Mouse (Mus musculus): ENCODE data around the gene Mroh2a. TPM values are rescaled to one million over a fixed set of nuclear protein-coding genes. Genes with fewer than 3 reads are reported as not detected.

Mroh2a gene
- 1.4 TPM in 2 replicates for polyA plus RNA-seq (2014; fragmentation: Nextera tagmentation; extraction: Ambion mirVana)

DNA sequence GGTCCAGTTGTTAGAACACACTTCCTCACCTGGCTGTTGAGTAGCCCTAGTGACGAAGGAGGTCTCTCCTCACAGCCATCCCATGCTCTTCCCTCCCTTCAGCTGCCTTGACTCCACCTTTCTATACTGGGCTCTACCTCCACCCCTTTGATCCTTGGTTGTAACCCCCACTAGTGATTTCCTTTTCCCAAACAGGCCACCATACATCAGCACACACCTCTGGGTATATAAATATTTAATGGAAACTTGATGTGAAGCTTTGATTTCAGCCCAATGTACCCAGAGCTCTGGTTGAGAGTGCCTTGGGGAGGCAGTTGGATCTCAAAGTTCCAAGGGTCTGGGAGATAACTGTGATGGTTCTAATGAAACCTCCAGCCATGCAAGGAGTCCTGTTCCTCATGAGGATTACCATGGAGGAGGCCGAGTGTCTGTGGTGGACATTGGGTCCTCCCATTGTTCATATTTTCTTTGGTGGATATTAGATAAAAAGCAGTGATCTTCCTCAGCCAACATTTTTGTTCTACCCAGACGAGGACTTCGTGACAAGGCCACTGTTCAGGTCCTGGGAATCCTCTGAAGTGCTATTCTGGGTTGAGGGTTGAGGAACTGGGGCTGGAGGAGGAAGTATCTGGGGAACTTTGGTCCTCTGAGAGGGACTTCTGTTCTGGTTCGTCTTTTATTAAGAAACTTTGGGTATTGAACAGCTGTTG is at the start of gene Mroh2a:
TSS of gene Mroh2a (plus strand) at position 317 of the 710 bp plus-strand sequence.
- H3K4me3 ChIP-seq (ENCODE audit: low read length), result no peak within 1 kb of the TSS
- H3K9me3 ChIP-seq (ENCODE audit: control insufficient read depth, low read length), result peaks cover 68% of the 10 kb centered on the region
- H3K27me3 ChIP-seq (ENCODE audit: control insufficient read depth, insufficient read depth, low read length), result no peaks in the 10 kb centered on the region
- no peaks in the 10 kb centered on the region for H3K36me3 ChIP-seq (ENCODE audit: control insufficient read depth, insufficient read depth, low read length)
- no peak for ATAC-seq (ENCODE audit: low FRiP score, low TSS enrichment)
- H3K4me1 ChIP-seq (ENCODE audit: control insufficient read depth, insufficient read depth, low read length), result no peaks in the 10 kb centered on the region
- 55% methylated on average over 5 of the region's 5 CpGs for WGBS
- H3K4me2 ChIP-seq (replicated peaks; ENCODE audit: low read depth, low read length), result no peak within 1 kb of the TSS
- no peak within 1 kb of the TSS for H3K27ac ChIP-seq (ENCODE audit: low read depth, low read length)
- no peak within 1 kb of the TSS for H3K9ac ChIP-seq (ENCODE audit: low read depth, low read length)

DNA sequence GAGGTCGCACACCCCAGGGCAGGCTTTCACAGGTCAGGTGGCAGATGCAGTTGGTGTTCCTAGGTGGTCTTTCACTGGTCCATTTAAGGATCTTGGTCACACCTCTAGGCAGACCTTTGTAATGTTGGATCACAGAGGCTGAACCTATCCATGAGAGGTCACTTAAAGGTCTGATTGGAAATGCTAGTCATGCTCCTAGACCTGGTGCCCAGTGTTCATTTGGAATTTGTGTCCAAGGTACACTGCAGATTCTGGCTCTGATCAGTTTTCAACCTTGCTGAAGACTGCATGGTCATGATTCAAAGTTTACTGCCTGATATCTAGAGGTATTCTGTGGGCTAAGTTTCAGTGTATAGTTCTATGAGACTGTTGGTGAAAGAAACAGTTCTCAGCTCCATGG is 47.1 kb upstream of the Mroh2a start:
- Histone ChIP-seq H3K9ac (ENCODE audit: low read depth, low read length) (no peak overlapping the region), H3K36me3 (ENCODE audit: control insufficient read depth, insufficient read depth, low read length) (no peaks in the 10 kb centered on the region), H3K4me3 (ENCODE audit: low read length) (no peak overlapping the region), H3K9me3 (ENCODE audit: control insufficient read depth, low read length) (peaks cover 14% of the 10 kb centered on the region), H3K4me1 (ENCODE audit: control insufficient read depth, insufficient read depth, low read length) (no peaks in the 10 kb centered on the region), H3K4me2 (replicated peaks; ENCODE audit: low read depth, low read length) (no peak overlapping the region), H3K27ac (ENCODE audit: low read depth, low read length) (no peak overlapping the region), H3K27me3 (ENCODE audit: control insufficient read depth, insufficient read depth, low read length) (no peaks in the 10 kb centered on the region)
- no peak for ATAC-seq (ENCODE audit: low FRiP score, low TSS enrichment)
- 89% methylated on average over 1 of the region's 1 CpGs for WGBS

- H3K27ac ChIP-seq (ENCODE audit: low read depth, low read length), result no peak overlapping the region
- no peak overlapping the region for H3K9ac ChIP-seq (ENCODE audit: low read depth, low read length)
- no peaks in the 10 kb centered on the region for H3K4me1 ChIP-seq (ENCODE audit: control insufficient read depth, insufficient read depth, low read length)
- ATAC-seq (ENCODE audit: low FRiP score, low TSS enrichment), result no peak
- WGBS, result 83% methylated on average over 5 of the region's 5 CpGs
- no peak overlapping the region for H3K4me2 ChIP-seq (replicated peaks; ENCODE audit: low read depth, low read length)
- no peak overlapping the region for H3K4me3 ChIP-seq (ENCODE audit: low read length)
- no peaks in the 10 kb centered on the region for H3K36me3 ChIP-seq (ENCODE audit: control insufficient read depth, insufficient read depth, low read length)
- no peaks in the 10 kb centered on the region for H3K27me3 ChIP-seq (ENCODE audit: control insufficient read depth, insufficient read depth, low read length)
- no peaks in the 10 kb centered on the region for H3K9me3 ChIP-seq (ENCODE audit: control insufficient read depth, low read length)
These were observed 40.4 kb upstream of the Mroh2a start for GRCm38 (mm10) chr1:88186325-88186935.

DNA sequence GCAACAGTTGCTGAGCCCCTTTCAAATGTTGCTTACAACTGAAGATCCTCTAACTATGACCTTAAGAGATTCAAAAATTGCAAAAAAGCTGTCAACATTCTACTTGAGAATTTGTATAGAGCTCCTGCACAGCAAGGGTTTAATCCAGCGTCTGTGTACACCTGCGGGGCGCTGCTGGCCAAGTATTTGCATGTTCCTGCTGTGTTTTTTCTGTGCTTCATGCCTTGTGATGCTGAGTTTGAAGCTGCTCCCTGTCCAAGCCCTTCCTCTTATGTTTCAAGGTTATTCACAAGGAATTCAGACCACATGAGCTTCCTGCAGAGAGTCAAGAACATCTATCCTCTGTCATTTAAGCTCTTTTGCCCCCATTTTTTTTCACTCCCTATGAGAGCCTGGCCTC is 34.6 kb upstream of the Mroh2a start:
- ATAC-seq (ENCODE audit: low FRiP score, low TSS enrichment), result no peak
- no peak overlapping the region for H3K4me2 ChIP-seq (replicated peaks; ENCODE audit: low read depth, low read length)
- no peaks in the 10 kb centered on the region for H3K36me3 ChIP-seq (ENCODE audit: control insufficient read depth, insufficient read depth, low read length)
- H3K4me3 ChIP-seq (ENCODE audit: low read length), result no peak overlapping the region
- H3K9me3 ChIP-seq (ENCODE audit: control insufficient read depth, low read length), result no peaks in the 10 kb centered on the region
- 74% methylated on average over 3 of the region's 3 CpGs for WGBS
- no peak overlapping the region for H3K9ac ChIP-seq (ENCODE audit: low read depth, low read length)
- no peak overlapping the region for H3K27ac ChIP-seq (ENCODE audit: low read depth, low read length)
- no peaks in the 10 kb centered on the region for H3K27me3 ChIP-seq (ENCODE audit: control insufficient read depth, insufficient read depth, low read length)
- H3K4me1 ChIP-seq (ENCODE audit: control insufficient read depth, insufficient read depth, low read length), result no peaks in the 10 kb centered on the region

DNA sequence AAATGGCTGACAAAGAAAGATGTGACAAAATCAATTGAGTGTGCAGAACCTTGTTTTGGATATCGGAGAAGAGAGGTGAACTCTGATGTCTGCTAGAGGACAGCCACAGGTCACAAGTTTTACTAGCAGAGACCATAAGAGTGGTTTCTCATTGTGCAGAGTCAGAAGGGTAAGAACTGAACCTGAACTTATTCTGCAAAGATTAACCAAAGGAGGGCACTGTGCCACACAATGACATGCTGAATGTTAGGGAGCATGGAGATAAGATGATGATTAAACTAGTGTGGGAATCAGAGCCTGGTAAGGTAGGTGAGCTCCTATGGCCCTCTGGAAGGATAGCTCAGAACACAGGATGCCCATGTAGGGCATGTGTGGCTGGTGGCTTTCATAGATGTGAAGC is 31.1 kb upstream of the Mroh2a start:
- H3K27me3 ChIP-seq (ENCODE audit: control insufficient read depth, insufficient read depth, low read length), result no peaks in the 10 kb centered on the region
- no peak overlapping the region for H3K9ac ChIP-seq (ENCODE audit: low read depth, low read length)
- no peaks in the 10 kb centered on the region for H3K9me3 ChIP-seq (ENCODE audit: control insufficient read depth, low read length)
- no peak overlapping the region for H3K4me2 ChIP-seq (replicated peaks; ENCODE audit: low read depth, low read length)
- no peaks in the 10 kb centered on the region for H3K4me1 ChIP-seq (ENCODE audit: control insufficient read depth, insufficient read depth, low read length)
- no peak overlapping the region for H3K4me3 ChIP-seq (ENCODE audit: low read length)
- no peak for ATAC-seq (ENCODE audit: low FRiP score, low TSS enrichment)
- WGBS, result 41% methylated on average over 1 of the region's 1 CpGs
- no peak overlapping the region for H3K27ac ChIP-seq (ENCODE audit: low read depth, low read length)
- H3K36me3 ChIP-seq (ENCODE audit: control insufficient read depth, insufficient read depth, low read length), result no peaks in the 10 kb centered on the region

- H3K4me1 ChIP-seq (ENCODE audit: control insufficient read depth, insufficient read depth, low read length), result no peaks in the 10 kb centered on the region
- no peak overlapping the region for H3K4me3 ChIP-seq (ENCODE audit: low read length)
- H3K9ac ChIP-seq (ENCODE audit: low read depth, low read length), result no peak overlapping the region
- no peaks in the 10 kb centered on the region for H3K27me3 ChIP-seq (ENCODE audit: control insufficient read depth, insufficient read depth, low read length)
- 66% methylated on average over 3 of the region's 3 CpGs for WGBS
- no peaks in the 10 kb centered on the region for H3K36me3 ChIP-seq (ENCODE audit: control insufficient read depth, insufficient read depth, low read length)
- H3K27ac ChIP-seq (ENCODE audit: low read depth, low read length), result no peak overlapping the region
- no peaks in the 10 kb centered on the region for H3K9me3 ChIP-seq (ENCODE audit: control insufficient read depth, low read length)
- no peak for ATAC-seq (ENCODE audit: low FRiP score, low TSS enrichment)
- H3K4me2 ChIP-seq (replicated peaks; ENCODE audit: low read depth, low read length), result no peak overlapping the region
These were observed 29.3 kb upstream of the Mroh2a start for GRCm38 (mm10) chr1:88197443-88197842.

- H3K9me3 ChIP-seq (ENCODE audit: control insufficient read depth, low read length), result no peaks in the 10 kb centered on the region; the same call in 1 of the 2 replicates
- ATAC-seq (ENCODE audit: low FRiP score, low TSS enrichment), result no peak
- no peaks in the 10 kb centered on the region for H3K27me3 ChIP-seq (ENCODE audit: control insufficient read depth, insufficient read depth, low read length)
- H3K9ac ChIP-seq (ENCODE audit: low read depth, low read length), result no peak overlapping the region
- H3K4me1 ChIP-seq (ENCODE audit: control insufficient read depth, insufficient read depth, low read length), result no peaks in the 10 kb centered on the region
- no peak overlapping the region for H3K4me2 ChIP-seq (replicated peaks; ENCODE audit: low read depth, low read length)
- H3K27ac ChIP-seq (ENCODE audit: low read depth, low read length), result no peak overlapping the region
- 71% methylated on average over 2 of the region's 2 CpGs for WGBS
- H3K4me3 ChIP-seq (ENCODE audit: low read length), result no peak overlapping the region
- H3K36me3 ChIP-seq (ENCODE audit: control insufficient read depth, insufficient read depth, low read length), result no peaks in the 10 kb centered on the region
These were observed 26.8 kb upstream of the Mroh2a start for GRCm38 (mm10) chr1:88199996-88200395.

GRCm38 (mm10) chr1:88200456-88200855 is 26.3 kb upstream of the Mroh2a start, which contains the start of gene Ugt1a2:
TSS of gene Ugt1a2 (plus strand) at chr1:88200601.
- Histone ChIP-seq H3K4me1 (ENCODE audit: control insufficient read depth, insufficient read depth, low read length) (no peaks in the 10 kb centered on the region), H3K4me3 (ENCODE audit: low read length) (no peak within 1 kb of the TSS), H3K27ac (ENCODE audit: low read depth, low read length) (no peak within 1 kb of the TSS), H3K36me3 (ENCODE audit: control insufficient read depth, insufficient read depth, low read length) (no peaks in the 10 kb centered on the region), H3K9ac (ENCODE audit: low read depth, low read length) (no peak within 1 kb of the TSS; the same call in 1 of the 2 replicates), H3K27me3 (ENCODE audit: control insufficient read depth, insufficient read depth, low read length) (no peaks in the 10 kb centered on the region), H3K4me2 (replicated peaks; ENCODE audit: low read depth, low read length) (no peak within 1 kb of the TSS), H3K9me3 (ENCODE audit: control insufficient read depth, low read length) (no peaks in the 10 kb centered on the region; the same call in 1 of the 2 replicates)
- no peak for ATAC-seq (ENCODE audit: low FRiP score, low TSS enrichment)
- WGBS, result 71% methylated on average over 7 of the region's 7 CpGs

GRCm38 (mm10) chr1:88205294-88205922 is 21.4 kb upstream of the Mroh2a start, which contains the start of gene Dnajb3:
TSS of gene Dnajb3 (minus strand) at chr1:88205782.
- H3K4me1 ChIP-seq (ENCODE audit: control insufficient read depth, insufficient read depth, low read length), result no peaks in the 10 kb centered on the region
- H3K9ac ChIP-seq (ENCODE audit: low read depth, low read length), result peak within 1 kb of the TSS; percentile 65
- peak; percentile 98 for ATAC-seq (ENCODE audit: low FRiP score, low TSS enrichment)
- no peak within 1 kb of the TSS for H3K27ac ChIP-seq (ENCODE audit: low read depth, low read length)
- peak within 1 kb of the TSS; percentile 41 for H3K4me3 ChIP-seq (ENCODE audit: low read length)
- H3K4me2 ChIP-seq (replicated peaks; ENCODE audit: low read depth, low read length), result peak within 1 kb of the TSS; percentile 73
- H3K9me3 ChIP-seq (ENCODE audit: control insufficient read depth, low read length), result no peaks in the 10 kb centered on the region; the same call in 1 of the 2 replicates
- H3K27me3 ChIP-seq (ENCODE audit: control insufficient read depth, insufficient read depth, low read length), result no peaks in the 10 kb centered on the region
- WGBS, result 7% methylated on average over 62 of the region's 62 CpGs
- no peaks in the 10 kb centered on the region for H3K36me3 ChIP-seq (ENCODE audit: control insufficient read depth, insufficient read depth, low read length)
